Mouse (Mus musculus): ENCODE results near the gene Itfg2.

Gene Itfg2

GRCm38 (mm10) chr6:128433566-128433965, 8.8 kb upstream of the Itfg2 start:
- peak; percentile 55 for DNase-seq

- DNase-seq = peak; percentile 63
Measured at GRCm38 (mm10) chr6:128432356-128432915, 7.7 kb upstream of the Itfg2 start.

- no peak for DNase-seq
Measured at GRCm38 (mm10) chr6:128429826-128430225, 5.1 kb upstream of the Itfg2 start.

- no peak for DNase-seq
Measured at GRCm38 (mm10) chr6:128429300-128429699, 4.6 kb upstream of the Itfg2 start.

GRCm38 (mm10) chr6:128427571-128427970, 2.8 kb upstream of the Itfg2 start:
- no peak for DNase-seq

- DNase-seq = no peak
Measured at GRCm38 (mm10) chr6:128425046-128425445, 315 bp upstream of the Itfg2 start.

GRCm38 (mm10) chr6:128423496-128424268, 1.0 kb downstream of the Itfg2 start:
- DNase-seq = peak; percentile 34

- no peak for DNase-seq
Measured at GRCm38 (mm10) chr6:128421480-128421879, 3.3 kb downstream of the Itfg2 start.

- no peak for DNase-seq
Measured at GRCm38 (mm10) chr6:128421036-128421435, 3.7 kb downstream of the Itfg2 start.

- no peak for DNase-seq
Measured at GRCm38 (mm10) chr6:128418076-128418475, 6.7 kb downstream of the Itfg2 start.

GRCm38 (mm10) chr6:128416169-128416568, 8.6 kb downstream of the Itfg2 start:
- no peak for DNase-seq

GRCm38 (mm10) chr6:128411115-128411514, 13.6 kb downstream of the Itfg2 start:
- DNase-seq = peak; percentile 85

- no peak for DNase-seq
Measured at GRCm38 (mm10) chr6:128410305-128410704, 14.4 kb downstream of the Itfg2 start.

- no peak for DNase-seq
Measured at GRCm38 (mm10) chr6:128408544-128409125, 16.1 kb downstream of the Itfg2 start.

GRCm38 (mm10) chr6:128404708-128405107, 20.0 kb downstream of the Itfg2 start:
- DNase-seq = no peak

- peak; percentile 68 for DNase-seq
Measured at GRCm38 (mm10) chr6:128399421-128400185, 25.1 kb downstream of the Itfg2 start.

- DNase-seq = no peak
Measured at GRCm38 (mm10) chr6:128398996-128399395, 25.7 kb downstream of the Itfg2 start, which contains the start of gene Nrip2. Gene Nrip2, plus strand, starts transcription at chr6:128399296.

- no peak for DNase-seq
Measured at GRCm38 (mm10) chr6:128397574-128398261, 27.0 kb downstream of the Itfg2 start.

GRCm38 (mm10) chr6:128390683-128391082, 34.0 kb downstream of the Itfg2 start:
- no peak for DNase-seq

GRCm38 (mm10) chr6:128389185-128389584, 35.5 kb downstream of the Itfg2 start:
- no peak for DNase-seq

GRCm38 (mm10) chr6:128385026-128385425, 39.7 kb downstream of the Itfg2 start:
- no peak for DNase-seq

- no peak for DNase-seq
Measured at GRCm38 (mm10) chr6:128383752-128384151, 41.0 kb downstream of the Itfg2 start.

GRCm38 (mm10) chr6:128381254-128381653, 43.5 kb downstream of the Itfg2 start:
- no peak for DNase-seq

All from cerebellum, adult 8-10 months (tissue).